ENCODE assay signal across 8 mouse cellular contexts in the genomic region with DNA sequence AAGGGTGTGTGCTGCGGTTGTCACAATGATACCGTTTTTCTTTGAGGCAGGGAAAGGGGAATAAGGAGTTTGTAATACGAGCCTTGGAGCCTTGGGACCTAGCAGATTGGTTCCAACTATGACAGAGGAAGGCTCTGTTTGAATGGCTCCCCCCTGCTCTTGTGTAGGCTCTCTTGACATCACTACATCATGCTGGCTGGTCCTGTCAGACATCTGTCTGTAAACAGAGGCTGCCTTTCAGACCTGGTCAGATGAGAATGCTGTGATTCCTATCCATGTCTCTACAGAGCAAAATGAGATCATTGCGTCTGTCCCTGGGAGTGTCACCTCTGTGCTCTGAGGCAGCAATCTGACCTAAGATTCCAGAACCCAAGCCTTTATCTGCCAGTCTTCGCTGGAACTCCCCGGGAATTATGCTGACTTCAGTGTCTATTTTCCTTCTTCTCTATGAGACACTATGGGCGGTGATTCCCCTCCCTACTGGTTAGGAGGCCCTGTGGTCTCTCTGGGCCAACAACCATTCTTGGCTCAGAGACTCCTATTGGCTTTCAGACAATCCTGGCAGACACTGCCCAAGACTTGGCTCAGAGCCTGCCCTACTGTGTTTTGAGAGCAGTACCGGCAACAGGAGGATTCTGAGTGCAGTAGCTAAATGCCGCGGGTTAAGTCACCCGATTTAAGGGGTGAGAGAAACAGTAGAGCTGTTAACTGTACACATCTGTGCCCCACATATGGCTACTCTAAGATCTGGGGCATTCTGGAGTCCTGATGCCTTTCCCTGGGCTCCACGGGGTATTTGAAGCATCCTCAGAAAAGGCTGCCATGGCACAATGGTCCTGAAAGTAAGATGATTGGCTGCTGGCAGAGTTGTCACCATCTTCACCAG.
DNase-seq lines count a peak whose midpoint lies in the region; ATAC-seq and TF ChIP-seq lines count a peak whose summit lies in the region.

No protein-coding gene starts in this region.

- TF ChIP-seq CTCF in liver, adult 2 months (IDR thresholded peaks at IDR 0.05; ENCODE audit: low read depth, low read length), result no peak
- TF ChIP-seq CTCF in left cerebral cortex, adult 2 months (IDR thresholded peaks at IDR 0.05), result no peak

- intact Hi-C loops in heart, postnatal 14 days (cut with DNase I), result loop anchor here (5.0 kb wide), 3 partner anchors 93 to 433 kb away; partner anchors contain the start of gene Nckap5
- intact Hi-C loops in left cerebral cortex, adult 2 months (cut with DNase I), result loop anchor here (5.0 kb wide), 2 partner anchors 93 to 188 kb away; partner anchors contain the start of gene Nckap5

- peak; percentile 85 for ATAC-seq in forebrain, embryonic 14.5 days
- ATAC-seq in neural tube, embryonic 15.5 days (ENCODE audit: low FRiP score), result peak; percentile 69
- no peak for ATAC-seq in erythroblast, adult 5-6 weeks (replicated peaks; ENCODE audit: low FRiP score, poor library complexity, severe bottlenecking)
- ATAC-seq in inflammation-experienced regulatory T-cells, adult 6 months, result no peak

- peak; percentile 12 for DNase-seq in liver, adult 2 months (ENCODE audit: extremely low read depth, low read depth, low spot score)
- DNase-seq in liver, result no peak
- DNase-seq in forebrain, embryonic 14.5 days (ENCODE audit: low spot score), result peak; percentile 92
- peak; percentile 73 to 85 for DNase-seq in heart, postnatal 14 days
- peak; percentile 53 to 59 for DNase-seq in left cerebral cortex, adult 2 months (ENCODE audit: extremely low spot score in 1 of 2, low spot score in 2 of 2)

- no peaks in the 10 kb centered on the region for H3K4me1 ChIP-seq in liver, adult 2 months (ENCODE audit: control insufficient read depth, insufficient read depth, low read length)
- H3K4me1 ChIP-seq in forebrain, embryonic 14.5 days (ENCODE audit: control insufficient read depth, insufficient read depth, low read length), result peaks cover 32% of the 10 kb centered on the region
- peaks cover 25% of the 10 kb centered on the region for H3K4me1 ChIP-seq in neural tube, embryonic 15.5 days

- no peaks in the 10 kb centered on the region for H3K9me3 ChIP-seq in forebrain, embryonic 14.5 days (replicated peaks; ENCODE audit: control insufficient read depth, low read length)
- H3K9me3 ChIP-seq in neural tube, embryonic 15.5 days (replicated peaks), result no peaks in the 10 kb centered on the region

- H3K36me3 ChIP-seq in liver, adult 2 months (ENCODE audit: control insufficient read depth, insufficient read depth, low read length), result no peaks in the 10 kb centered on the region
- no peaks in the 10 kb centered on the region for H3K36me3 ChIP-seq in forebrain, embryonic 14.5 days (ENCODE audit: control insufficient read depth, insufficient read depth, low read length)
- H3K36me3 ChIP-seq in neural tube, embryonic 15.5 days, result no peaks in the 10 kb centered on the region

- no peaks in the 10 kb centered on the region for H3K79me2 ChIP-seq in liver, adult 2 months (ENCODE audit: control insufficient read depth, insufficient read depth, low read length)

- no peak overlapping the region for H3K4me2 ChIP-seq in forebrain, embryonic 14.5 days (ENCODE audit: low read length)
- H3K4me2 ChIP-seq in neural tube, embryonic 15.5 days, result no peak overlapping the region; the same call in 1 of the 2 replicates

- 58% methylated on average over 12 of the region's 12 CpGs for WGBS in liver, adult 2 months
- 45% methylated on average over 12 of the region's 12 CpGs for WGBS in forebrain, embryonic 14.5 days
- 50% methylated on average over 12 of the region's 12 CpGs for WGBS in neural tube, embryonic 15.5 days

- H3K9ac ChIP-seq in liver, adult 2 months (ENCODE audit: low read depth, low read length), result no peak overlapping the region
- H3K9ac ChIP-seq in forebrain, embryonic 14.5 days (ENCODE audit: low read length), result no peak overlapping the region
- H3K9ac ChIP-seq in neural tube, embryonic 15.5 days (replicated peaks), result no peak overlapping the region

- TF ChIP-seq POLR2A in liver, adult 2 months (IDR thresholded peaks at IDR 0.05; ENCODE audit: extremely low read depth, insufficient read depth, low read length), result no peak

- H3K4me3 ChIP-seq in liver, adult 2 months (ENCODE audit: insufficient read depth, low read depth, low read length), result no peak overlapping the region
- H3K4me3 ChIP-seq in forebrain, embryonic 14.5 days (ENCODE audit: low read depth, low read length), result no peak overlapping the region
- H3K4me3 ChIP-seq in left cerebral cortex, adult 2 months, result no peak overlapping the region
- no peak overlapping the region for H3K4me3 ChIP-seq in neural tube, embryonic 15.5 days (replicated peaks)

- H3K27me3 ChIP-seq in liver, adult 2 months (ENCODE audit: control insufficient read depth, insufficient read depth, low read length), result no peaks in the 10 kb centered on the region
- H3K27me3 ChIP-seq in forebrain, embryonic 14.5 days (replicated peaks; ENCODE audit: control insufficient read depth, insufficient read depth, low read length), result no peaks in the 10 kb centered on the region
- no peaks in the 10 kb centered on the region for H3K27me3 ChIP-seq in neural tube, embryonic 15.5 days (replicated peaks)

- H3K27ac ChIP-seq in liver, adult 2 months (replicated peaks; ENCODE audit: insufficient read depth, low read depth, low read length), result no peak overlapping the region
- H3K27ac ChIP-seq in forebrain, embryonic 14.5 days (ENCODE audit: low read depth, low read length), result no peak overlapping the region
- H3K27ac ChIP-seq in left cerebral cortex, adult 2 months, result no peak overlapping the region
- peak overlapping the region; percentile 54 for H3K27ac ChIP-seq in neural tube, embryonic 15.5 days (replicated peaks)

Comparison
In these comparisons a context has a peak if more than half of its experiments do, and no peak if none do; other contexts are left out.
1. ATAC-seq: peak in forebrain, embryonic 14.5 days (single experiment) and neural tube, embryonic 15.5 days (single experiment); none in erythroblast, adult 5-6 weeks (single experiment) and inflammation-experienced regulatory T-cells, adult 6 months (single experiment).